Mouse (Mus musculus): ENCODE results near the gene Xirp1.

DNA sequence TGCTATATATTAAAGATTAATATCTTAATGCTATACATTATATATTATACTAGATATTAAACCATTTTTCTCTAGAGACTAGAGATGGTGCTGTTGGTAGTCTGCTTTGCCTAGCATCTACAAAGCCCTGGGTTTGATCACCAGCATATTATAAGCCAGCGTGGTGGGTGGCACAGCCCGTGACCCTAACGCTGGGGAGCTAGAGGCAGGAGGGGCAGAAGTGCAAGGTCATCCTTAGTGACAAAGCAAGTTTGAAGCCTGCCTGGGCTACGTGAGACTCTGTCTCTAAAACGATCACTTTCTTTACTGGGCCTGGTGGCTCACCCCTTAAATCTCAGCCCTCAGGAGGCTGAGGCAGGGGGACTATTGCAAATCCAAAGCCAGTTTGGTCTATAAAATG lies 20.5 kb downstream of the Xirp1 start:
- TF ChIP-seq POLR2AphosphoS5 (IDR thresholded peaks at IDR 0.05; ENCODE audit: insufficient replicate concordance, low read depth, low read length) (no peak), CTCF (IDR thresholded peaks at IDR 0.05; ENCODE audit: low read depth, low read length) (no peak)
